Mouse (Mus musculus) neural tube, embryonic 14.5 days (tissue): ENCODE data around the gene Tmem239. TPM values are rescaled to one million over a fixed set of nuclear protein-coding genes. Genes with fewer than 3 reads are reported as not detected.
A peak's percentile ranks its signal among the peaks of the same experiment; 100 is the strongest.

Source experiments
- ATAC-seq: fragments of 200-750 bp; cut with Nextera tagmentation; 2 replicates; pipeline ENCODE4 v1.8.0; 2017; ENCODE audit warnings: low read depth, mild to moderate bottlenecking, moderate TSS enrichment, moderate library complexity
- H3K27ac ChIP-seq: fragments of 300-500 bp; sonication (generic); 2 replicates; pipeline ENCODE4 v1.5.1; 2014; ENCODE audit warnings: low read depth, mild to moderate bottlenecking, control low read depth, low read length, moderate library complexity, mixed read lengths
- H3K27me3 ChIP-seq: fragments of 300-500 bp; sonication (generic); 2 replicates; pipeline ENCODE4 v1.6.1; 2014; ENCODE audit warnings: low read length; ENCODE audit not compliant: control insufficient read depth, insufficient read depth
- H3K36me3 ChIP-seq: fragments of 300-500 bp; sonication (generic); 2 replicates; pipeline ENCODE4 v1.6.1; 2014; ENCODE audit warnings: low read length, mixed read lengths; ENCODE audit not compliant: control insufficient read depth, insufficient read depth
- H3K4me1 ChIP-seq: fragments of 300-500 bp; sonication (generic); 2 replicates; pipeline ENCODE4 v1.6.1; 2014; ENCODE audit warnings: low read length; ENCODE audit not compliant: control insufficient read depth, insufficient read depth
- H3K4me2 ChIP-seq: fragments of 300-500 bp; sonication (generic); 2 replicates; pipeline ENCODE4 v1.6.1; 2014; ENCODE audit warnings: mild to moderate bottlenecking, low read depth, low read length, control low read depth
- H3K4me3 ChIP-seq: fragments of 300-500 bp; sonication (generic); 2 replicates; pipeline ENCODE4 v1.5.1; 2014; ENCODE audit warnings: low read depth, low read length, control low read depth, mixed read lengths
- H3K9ac ChIP-seq: fragments of 300-500 bp; sonication (generic); replicated peaks from 2 replicates; pipeline ENCODE4 v1.6.1; 2014; ENCODE audit warnings: low read depth, mild to moderate bottlenecking, control low read depth, low read length, mixed read lengths
- H3K9me3 ChIP-seq: fragments of 300-500 bp; sonication (generic); 2 replicates; pipeline ENCODE4 v1.6.1; 2016; ENCODE audit warnings: low read length; ENCODE audit not compliant: control insufficient read depth
- WGBS: fragments of 180-500 bp; shearing (Covaris S2); extraction: QIAGEN DNeasy Blood & Tissue Kit; methylation state at CpG from one replicate; pipeline ENCODE4 v1.1.7; 2014; 5-methylcytosine and 5-hydroxymethylcytosine counted together
- polyA plus RNA-seq: library from polyadenylated mRNA; unstranded; fragments of >200 nt; fragmentation: Nextera tagmentation; extraction: Ambion mirVana; gene quantifications from 2 replicates; pipeline ENCODE4 v1.2.1, GENCODE M21; 2014

Gene Tmem239
- polyA plus RNA-seq, 1 experiment from 2014 or later, result not detected

GRCm38 (mm10) chr2:130383895-130384294 lies 22.4 kb upstream of the Tmem239 start:
- Histone ChIP-seq H3K36me3 (no peaks in the 10 kb centered on the region), H3K4me3 (no peak overlapping the region), H3K9ac (no peak overlapping the region), H3K27ac (no peak overlapping the region), H3K27me3 (no peaks in the 10 kb centered on the region), H3K4me1 (no peaks in the 10 kb centered on the region), H3K9me3 (no peaks in the 10 kb centered on the region), H3K4me2 (no peak overlapping the region)
- WGBS, result 72% methylated on average over 6 of the region's 6 CpGs
- no peak for ATAC-seq

- Histone ChIP-seq H3K27ac (no peak overlapping the region), H3K4me3 (no peak overlapping the region), H3K27me3 (no peaks in the 10 kb centered on the region), H3K4me2 (no peak overlapping the region), H3K9ac (no peak overlapping the region), H3K4me1 (no peaks in the 10 kb centered on the region), H3K36me3 (no peaks in the 10 kb centered on the region), H3K9me3 (no peaks in the 10 kb centered on the region)
- ATAC-seq, result no peak
- WGBS, result 70% methylated on average over 1 of the region's 1 CpGs
These were observed 20.1 kb upstream of the Tmem239 start for GRCm38 (mm10) chr2:130386212-130386611.

- H3K27me3 ChIP-seq, result no peaks in the 10 kb centered on the region
- H3K36me3 ChIP-seq, result no peaks in the 10 kb centered on the region
- no peak for ATAC-seq
- no peaks in the 10 kb centered on the region for H3K9me3 ChIP-seq
- no peak overlapping the region for H3K4me2 ChIP-seq
- no peak overlapping the region for H3K9ac ChIP-seq
- WGBS, result 77% methylated on average over 2 of the region's 2 CpGs
- H3K27ac ChIP-seq, result no peak overlapping the region
- H3K4me3 ChIP-seq, result no peak overlapping the region
- H3K4me1 ChIP-seq, result no peaks in the 10 kb centered on the region
These were observed 17.5 kb upstream of the Tmem239 start for GRCm38 (mm10) chr2:130388796-130389195.

DNA sequence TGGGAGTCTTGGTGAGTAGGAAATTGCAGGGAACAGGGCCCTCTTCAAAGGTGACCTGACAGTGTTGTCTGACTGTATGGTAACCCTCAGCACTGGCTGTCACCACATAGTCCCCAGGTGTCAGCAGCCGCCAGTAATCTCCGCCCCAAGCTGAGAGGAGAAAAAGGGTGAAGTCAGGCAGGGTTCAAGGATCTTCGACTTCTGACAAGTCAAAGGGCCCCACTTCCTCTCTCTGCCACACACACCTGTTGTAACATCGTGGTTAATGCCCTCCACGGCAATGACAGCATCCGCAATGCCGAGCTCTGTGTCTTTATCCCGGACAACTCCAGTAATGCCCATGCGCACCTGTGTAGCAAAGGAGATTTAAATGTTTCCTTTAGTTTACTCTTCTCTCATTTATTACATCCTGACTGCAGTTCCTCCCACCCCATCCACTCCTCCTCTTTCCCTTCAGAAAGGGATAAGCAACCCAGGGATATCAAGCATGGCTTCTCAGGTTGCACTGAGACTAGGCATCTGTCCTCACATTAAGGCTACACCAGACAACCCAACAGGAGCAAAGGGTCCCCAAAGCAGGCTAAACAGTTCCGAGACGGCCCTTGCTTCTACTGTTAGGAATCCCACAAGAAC lies 15.2 kb upstream of the Tmem239 start:
- no peak overlapping the region for H3K4me2 ChIP-seq
- no peak overlapping the region for H3K4me3 ChIP-seq
- ATAC-seq, result no peak
- no peaks in the 10 kb centered on the region for H3K9me3 ChIP-seq
- WGBS, result 83% methylated on average over 11 of the region's 11 CpGs
- no peak overlapping the region for H3K27ac ChIP-seq
- H3K9ac ChIP-seq, result no peak overlapping the region
- no peaks in the 10 kb centered on the region for H3K4me1 ChIP-seq
- H3K36me3 ChIP-seq, result no peaks in the 10 kb centered on the region
- H3K27me3 ChIP-seq, result no peaks in the 10 kb centered on the region

GRCm38 (mm10) chr2:130392836-130393235 lies 13.4 kb upstream of the Tmem239 start:
- H3K4me1 ChIP-seq, result peaks cover 8% of the 10 kb centered on the region; the same call in 1 of the 2 replicates

GRCm38 (mm10) chr2:130395696-130396095 lies 10.6 kb upstream of the Tmem239 start:
- H3K4me3 ChIP-seq, result no peak overlapping the region

More at GRCm38 (mm10) chr2:130392836-130393235, 13.4 kb upstream of the Tmem239 start:
- Histone ChIP-seq H3K27ac (no peak overlapping the region), H3K9me3 (no peaks in the 10 kb centered on the region), H3K27me3 (no peaks in the 10 kb centered on the region), H3K4me3 (no peak overlapping the region), H3K4me2 (no peak overlapping the region), H3K9ac (no peak overlapping the region), H3K36me3 (no peaks in the 10 kb centered on the region)
- 90% methylated on average over 3 of the region's 3 CpGs for WGBS
- ATAC-seq, result no peak

GRCm38 (mm10) chr2:130397186-130397985 lies 8.9 kb upstream of the Tmem239 start, which contains the start of gene Cpxm1:
Gene Cpxm1, minus strand, starts transcription at chr2:130397574.
- peak within 1 kb of the TSS; percentile 90 for H3K4me2 ChIP-seq
- H3K4me1 ChIP-seq, result peaks cover 8% of the 10 kb centered on the region; the same call in 1 of the 2 replicates
- WGBS, result under 1% methylated on average over 44 of the region's 53 CpGs
- H3K4me3 ChIP-seq, result peak within 1 kb of the TSS; percentile 46
- H3K9ac ChIP-seq, result peak within 1 kb of the TSS; percentile 68
- peak; percentile 85 for ATAC-seq
- no peaks in the 10 kb centered on the region for H3K27me3 ChIP-seq
- H3K27ac ChIP-seq, result no peak within 1 kb of the TSS
- H3K36me3 ChIP-seq, result no peaks in the 10 kb centered on the region
- H3K9me3 ChIP-seq, result no peaks in the 10 kb centered on the region

More at GRCm38 (mm10) chr2:130395696-130396095, 10.6 kb upstream of the Tmem239 start:
- no peak for ATAC-seq
- Histone ChIP-seq H3K4me1 (peaks cover 8% of the 10 kb centered on the region; the same call in 1 of the 2 replicates), H3K4me2 (no peak overlapping the region), H3K36me3 (no peaks in the 10 kb centered on the region), H3K9me3 (no peaks in the 10 kb centered on the region), H3K27me3 (no peaks in the 10 kb centered on the region), H3K27ac (no peak overlapping the region), H3K9ac (no peak overlapping the region)
- WGBS, result 96% methylated on average over 11 of the region's 11 CpGs

DNA sequence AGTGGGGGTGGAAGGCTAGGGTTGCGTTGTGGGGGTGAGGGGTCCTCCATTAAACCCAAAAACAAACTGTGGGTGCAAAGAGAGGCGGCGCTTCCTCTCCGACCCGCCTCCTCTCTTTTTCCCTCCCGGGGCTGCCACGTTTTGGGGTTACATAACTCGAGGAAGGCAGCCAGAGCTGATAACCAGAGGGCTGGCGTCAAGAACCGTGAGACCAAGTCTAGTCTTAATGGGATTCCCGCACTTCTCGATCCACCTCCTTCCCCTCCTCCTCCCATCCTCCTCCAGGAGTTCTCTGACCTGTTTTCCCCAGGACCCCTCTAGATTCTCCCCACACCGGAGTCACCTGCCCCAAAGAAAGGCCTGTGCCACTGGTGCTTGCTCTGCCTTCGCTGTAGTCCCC lies 8.2 kb upstream of the Tmem239 start:
- Histone ChIP-seq H3K9me3 (no peaks in the 10 kb centered on the region), H3K4me3 (no peak overlapping the region), H3K9ac (no peak overlapping the region), H3K4me2 (peak overlapping the region; percentile 90), H3K27me3 (no peaks in the 10 kb centered on the region), H3K4me1 (peaks cover 8% of the 10 kb centered on the region; the same call in 1 of the 2 replicates), H3K36me3 (no peaks in the 10 kb centered on the region), H3K27ac (no peak overlapping the region)
- ATAC-seq, result no peak
- 14% methylated on average over 13 of the region's 14 CpGs for WGBS

- Histone ChIP-seq H3K4me3 (no peak overlapping the region), H3K4me1 (peaks cover 8% of the 10 kb centered on the region; the same call in 1 of the 2 replicates), H3K4me2 (no peak overlapping the region), H3K9ac (no peak overlapping the region), H3K9me3 (no peaks in the 10 kb centered on the region), H3K27me3 (no peaks in the 10 kb centered on the region), H3K27ac (no peak overlapping the region), H3K36me3 (no peaks in the 10 kb centered on the region)
- WGBS, result 92% methylated on average over 1 of the region's 1 CpGs
- no peak for ATAC-seq
These were observed 6.2 kb upstream of the Tmem239 start for GRCm38 (mm10) chr2:130400046-130400445.
